Mouse (Mus musculus): Measurements from ENCODE around the gene Tsnaxip1.
"Not testable (repeated sequence)": the region's sequence is repeated elsewhere in the genome, so short reads cannot be mapped to it uniquely, and the experiment has no call there.

Tsnaxip1 gene

DNA sequence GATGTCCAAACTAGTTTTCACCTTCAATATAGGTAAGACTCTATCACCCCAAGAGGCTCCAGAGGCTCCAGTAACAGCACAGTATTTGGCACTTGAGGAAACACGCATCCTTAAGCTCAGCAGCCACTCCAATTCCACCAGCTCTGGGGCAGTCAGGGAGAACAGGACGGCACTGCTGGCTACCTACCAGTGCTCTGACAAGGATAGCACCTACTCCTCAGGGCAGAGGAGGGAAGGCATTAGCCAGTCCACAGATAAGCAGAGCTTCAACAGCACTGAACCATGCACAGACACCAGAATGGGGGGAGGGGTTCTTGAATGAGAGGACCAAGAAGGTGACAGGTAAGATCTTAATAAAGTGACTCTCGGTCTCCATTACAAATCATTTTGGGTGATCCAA lies 7.9 kb upstream of the Tsnaxip1 start:
- DNase-seq (ENCODE audit: low spot score), result no peak

DNA sequence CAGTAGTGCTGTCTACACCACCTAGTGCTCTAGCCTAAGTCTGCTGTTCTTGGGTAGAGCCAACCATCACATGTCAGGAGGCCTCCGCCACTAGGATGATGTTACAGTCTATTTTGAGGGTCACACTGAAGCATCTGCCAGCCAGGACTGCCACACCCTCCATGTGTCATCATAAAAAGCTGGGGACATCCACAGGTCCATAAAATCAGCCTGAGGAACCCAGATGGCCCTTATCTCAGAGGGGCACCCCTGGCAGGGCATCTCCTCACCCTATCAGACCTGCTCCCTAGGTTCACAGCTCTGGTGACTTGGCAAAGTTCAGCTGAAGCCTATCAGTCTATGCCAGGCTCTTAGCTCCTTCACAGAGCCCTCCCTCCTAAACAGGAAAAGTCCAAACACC lies 6.6 kb upstream of the Tsnaxip1 start:
- no peak for DNase-seq (ENCODE audit: low spot score)

DNA sequence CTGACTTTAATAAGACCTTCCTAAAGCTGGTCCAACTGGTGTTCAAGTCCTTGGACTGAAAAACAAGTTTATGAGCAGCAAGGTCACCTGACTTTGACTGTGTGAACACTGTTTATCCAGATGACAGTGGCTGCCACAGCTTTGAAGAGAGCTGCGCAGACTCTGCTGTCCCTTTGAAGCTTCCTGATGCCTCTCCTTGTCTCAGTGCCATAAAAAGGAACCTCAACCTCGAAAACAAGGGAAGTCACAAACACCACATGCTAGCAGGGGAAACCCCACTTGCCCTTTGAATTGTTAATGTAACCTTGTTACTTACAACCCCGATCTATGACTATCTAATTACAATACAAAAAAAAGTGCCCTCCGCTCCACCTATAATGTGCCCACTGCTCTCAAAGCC lies 2.0 kb upstream of the Tsnaxip1 start:
- DNase-seq (ENCODE audit: low spot score), result no peak

DNA sequence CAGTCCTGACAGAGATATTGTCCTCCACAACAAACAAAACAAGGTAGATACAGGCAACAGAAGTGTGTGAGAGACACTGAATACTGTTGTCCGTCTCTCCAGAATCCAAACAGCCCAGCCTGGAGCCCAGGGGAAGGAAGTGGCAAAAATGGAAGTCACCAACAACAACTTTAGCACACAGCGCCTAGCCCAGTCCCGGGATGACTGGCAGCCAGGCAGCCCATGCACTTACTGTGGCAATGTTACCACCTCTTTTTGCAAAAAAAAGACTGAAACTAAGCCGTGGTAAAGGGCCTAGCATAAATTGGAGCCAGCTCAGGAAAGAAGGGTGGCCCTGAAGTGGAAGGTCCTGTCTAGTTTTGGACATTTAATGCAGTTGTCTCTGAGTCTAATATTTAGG lies 1.2 kb upstream of the Tsnaxip1 start:
- no peak for DNase-seq (ENCODE audit: low spot score)

DNA sequence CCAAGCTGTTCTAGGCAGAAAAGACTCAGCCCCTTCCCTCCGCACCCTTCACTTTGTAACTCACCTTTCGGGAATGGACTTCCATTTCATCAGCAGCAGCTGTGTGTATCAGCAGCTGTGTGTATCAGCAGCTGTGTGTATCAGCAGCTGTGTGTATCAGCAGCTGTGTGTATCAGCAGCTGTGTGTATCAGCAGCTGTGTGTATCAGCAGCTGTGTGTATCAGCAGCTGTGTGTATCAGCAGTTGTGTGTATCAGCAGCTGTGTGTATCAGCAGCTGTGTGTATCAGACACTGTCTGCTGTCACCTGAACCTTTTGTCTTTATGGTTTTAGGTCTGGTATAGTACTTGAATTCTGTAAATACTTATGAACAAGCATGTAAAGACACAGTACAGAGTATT lies 6.2 kb downstream of the Tsnaxip1 start:
- DNase-seq (ENCODE audit: low spot score), result not testable (repeated sequence)

GRCm38 (mm10) chr8:105835318-105835717 lies 7.8 kb downstream of the Tsnaxip1 start:
- DNase-seq (ENCODE audit: low spot score), result peak; percentile 42

- DNase-seq (ENCODE audit: low spot score), result no peak
These were observed 9.5 kb downstream of the Tsnaxip1 start for GRCm38 (mm10) chr8:105836991-105837390.

DNA sequence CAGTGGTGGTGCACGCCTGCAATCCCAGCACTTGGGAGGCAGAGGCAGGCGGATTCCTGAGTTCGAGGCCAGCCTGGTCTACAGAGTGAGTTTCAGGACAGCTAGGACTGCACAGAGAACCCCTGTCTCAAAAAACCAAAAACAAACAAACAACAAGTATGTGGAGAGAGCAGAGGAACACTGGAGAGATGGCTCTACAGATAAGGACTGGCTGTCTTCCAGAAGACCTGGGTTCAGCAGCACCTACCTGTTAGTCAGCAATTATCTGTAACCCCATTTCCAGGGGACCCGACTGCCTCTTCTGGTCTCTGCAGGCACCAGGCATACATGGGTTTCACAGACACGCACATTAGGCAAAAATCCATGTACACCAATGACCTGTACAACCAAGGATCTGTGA lies 11.7 kb downstream of the Tsnaxip1 start:
- DNase-seq (ENCODE audit: low spot score), result no peak

DNA sequence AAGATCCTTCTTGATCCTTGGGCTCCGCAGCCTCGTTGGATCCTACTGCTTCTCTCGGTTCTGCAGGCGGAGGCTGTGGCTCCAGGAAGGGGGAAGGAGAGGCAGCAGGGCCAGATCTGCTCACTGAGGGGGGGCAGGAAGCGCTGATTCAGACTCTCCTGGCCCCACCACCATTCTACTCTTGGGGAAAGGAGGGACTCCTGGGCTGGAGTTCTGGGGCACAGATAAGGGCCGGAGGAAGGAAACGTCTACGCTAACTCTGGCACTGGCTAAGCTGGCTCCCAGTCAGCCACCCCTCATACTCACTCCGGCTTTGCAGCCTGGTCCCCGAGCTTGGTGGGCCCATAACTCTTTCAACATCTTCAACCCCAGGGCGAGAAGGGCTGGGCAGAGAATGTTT lies 19.1 kb downstream of the Tsnaxip1 start:
- DNase-seq (ENCODE audit: low spot score), result no peak

DNA sequence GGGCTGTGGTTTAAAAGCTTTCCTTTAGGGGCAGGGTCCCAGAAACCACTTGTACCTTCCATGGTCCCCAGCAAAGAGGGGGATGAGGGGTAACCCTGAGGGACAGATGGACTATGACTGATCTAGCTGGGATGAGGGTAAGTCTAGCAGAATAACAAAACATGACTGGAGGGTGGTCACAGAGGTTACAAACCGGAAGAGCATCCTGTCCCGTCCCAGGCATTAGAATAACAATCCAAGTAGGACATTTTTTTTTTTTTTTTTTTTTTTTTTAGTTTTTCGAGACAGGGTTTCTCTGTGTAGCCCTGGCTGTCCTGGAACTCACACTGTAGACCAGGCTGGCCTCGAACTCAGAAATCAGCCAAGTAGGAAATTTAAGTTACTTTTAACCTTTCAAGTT lies 22.5 kb downstream of the Tsnaxip1 start:
- no peak for DNase-seq (ENCODE audit: low spot score)

GRCm38 (mm10) chr8:105850611-105851010 lies 23.1 kb downstream of the Tsnaxip1 start:
- DNase-seq (ENCODE audit: low spot score), result no peak

GRCm38 (mm10) chr8:105851651-105852143 lies 24.2 kb downstream of the Tsnaxip1 start:
- DNase-seq (ENCODE audit: low spot score), result peak; percentile 66

DNA sequence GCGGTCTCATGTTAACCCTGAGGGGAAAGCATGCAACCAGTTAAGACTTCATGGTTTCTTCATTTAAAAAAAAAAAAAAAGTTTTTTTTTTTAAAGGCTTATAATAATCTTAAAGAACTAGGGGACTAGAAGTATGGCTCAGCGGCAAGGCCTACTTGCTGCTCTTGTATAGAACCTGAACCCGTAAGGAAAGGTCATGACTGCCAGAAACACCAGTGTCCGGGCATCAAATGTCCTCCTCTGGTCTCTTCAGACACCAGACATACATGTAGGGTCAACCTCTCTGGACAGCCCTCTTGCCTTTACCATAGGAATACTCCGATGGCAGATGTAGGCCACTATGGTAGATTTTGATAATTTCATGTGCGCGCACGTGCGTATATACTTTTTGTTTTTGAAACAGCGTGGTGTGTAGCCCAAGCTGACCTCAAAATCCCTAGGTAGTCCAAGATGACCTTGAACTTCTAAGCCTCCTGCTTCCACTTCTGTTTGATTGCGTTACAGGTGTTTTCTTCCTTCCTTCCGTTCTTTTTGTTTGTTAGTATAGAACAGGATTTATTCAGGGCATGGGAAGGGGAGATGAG lies 24.7 kb downstream of the Tsnaxip1 start:
- no peak for DNase-seq (ENCODE audit: low spot score)

DNA sequence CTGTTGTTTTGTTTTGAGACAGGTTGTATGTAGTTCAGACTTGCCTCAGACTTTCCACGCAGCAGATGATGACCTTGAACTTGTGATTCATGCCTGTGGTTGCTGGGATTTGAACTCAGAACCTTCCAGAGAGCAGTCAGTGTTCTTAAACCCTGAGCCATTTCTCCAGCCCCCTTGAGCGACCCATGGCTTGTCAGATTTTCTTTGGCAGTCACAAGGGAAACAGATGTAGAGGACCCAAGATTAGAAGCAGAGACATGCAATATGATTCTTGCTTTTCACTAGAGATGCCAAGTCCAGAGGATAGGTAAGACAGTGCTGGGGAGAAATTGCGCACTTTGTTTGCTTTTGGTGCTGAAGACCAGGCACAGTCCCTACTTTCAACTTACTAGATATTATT lies 25.6 kb downstream of the Tsnaxip1 start, which contains the start of gene Cenpt:
Gene Cenpt (minus strand): TSS at position 101 of the 400 bp plus-strand sequence.
- no peak for DNase-seq (ENCODE audit: low spot score)

GRCm38 (mm10) chr8:105854303-105854702 lies 26.8 kb downstream of the Tsnaxip1 start:
- no peak for DNase-seq (ENCODE audit: low spot score)

GRCm38 (mm10) chr8:105854715-105855216 lies 27.2 kb downstream of the Tsnaxip1 start, which contains the start of gene Thap11:
Thap11 (plus strand) TSS chr8:105855132.
- peak; percentile 81 for DNase-seq (ENCODE audit: low spot score)

DNA sequence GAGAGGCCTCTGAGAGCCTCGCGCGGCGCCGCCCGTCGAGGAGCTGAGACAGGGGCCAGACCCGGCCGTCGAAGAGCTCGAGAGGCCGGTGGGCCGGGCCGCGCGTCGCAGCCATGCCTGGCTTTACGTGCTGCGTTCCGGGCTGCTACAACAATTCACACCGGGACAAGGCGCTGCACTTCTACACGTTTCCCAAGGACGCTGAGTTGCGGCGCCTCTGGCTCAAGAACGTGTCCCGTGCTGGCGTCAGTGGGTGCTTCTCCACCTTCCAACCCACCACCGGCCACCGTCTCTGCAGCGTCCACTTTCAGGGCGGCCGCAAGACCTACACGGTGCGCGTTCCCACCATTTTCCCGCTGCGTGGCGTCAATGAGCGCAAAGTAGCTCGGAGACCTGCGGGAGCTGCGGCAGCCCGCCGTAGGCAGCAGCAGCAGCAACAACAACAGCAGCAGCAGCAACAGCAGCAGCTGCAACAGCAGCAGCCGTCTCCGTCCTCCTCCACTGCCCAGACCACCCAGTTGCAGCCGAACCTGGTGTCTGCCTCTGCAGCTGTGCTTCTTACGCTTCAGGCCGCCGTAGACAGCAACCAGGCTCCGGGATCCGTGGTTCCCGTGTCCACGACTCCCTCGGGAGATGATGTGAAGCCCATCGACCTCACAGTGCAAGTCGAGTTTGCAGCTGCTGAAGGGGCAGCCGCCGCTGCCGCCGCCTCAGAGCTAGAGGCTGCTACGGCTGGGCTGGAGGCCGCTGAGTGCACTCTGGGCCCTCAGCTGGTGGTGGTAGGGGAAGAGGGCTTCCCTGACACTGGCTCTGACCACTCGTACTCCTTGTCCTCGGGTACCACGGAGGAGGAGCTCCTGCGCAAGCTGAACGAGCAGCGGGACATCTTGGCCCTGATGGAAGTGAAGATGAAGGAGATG lies 28.0 kb downstream of the Tsnaxip1 start:
- peak; percentile 21 for DNase-seq (ENCODE audit: low spot score)

- no peak for DNase-seq (ENCODE audit: low spot score)
These were observed 28.8 kb downstream of the Tsnaxip1 start for GRCm38 (mm10) chr8:105856168-105856835.

GRCm38 (mm10) chr8:105858495-105858894 lies 31.0 kb downstream of the Tsnaxip1 start:
- DNase-seq (ENCODE audit: low spot score), result no peak

DNA sequence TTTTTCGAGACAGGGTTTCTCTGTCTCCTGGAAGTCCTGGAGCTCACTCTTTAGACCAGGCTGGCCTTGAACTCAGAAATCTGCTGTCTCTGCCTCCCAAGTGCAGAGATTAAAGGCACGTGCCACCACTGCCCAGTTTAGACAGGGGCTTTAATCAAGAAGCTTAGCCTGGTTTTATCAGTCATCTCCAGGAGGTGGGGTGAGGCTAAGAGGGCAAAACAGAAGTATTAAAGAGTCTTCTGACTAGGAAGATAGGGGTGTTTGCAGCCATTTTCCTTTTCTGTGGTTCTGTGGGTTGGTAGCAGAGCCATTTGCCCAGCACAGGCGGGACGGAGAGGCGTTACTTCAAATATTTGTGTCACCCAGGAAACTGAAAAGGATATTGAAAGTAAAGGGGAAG lies 31.8 kb downstream of the Tsnaxip1 start:
- no peak for DNase-seq (ENCODE audit: low spot score)

- DNase-seq (ENCODE audit: low spot score), result peak; percentile 82
These were observed 32.8 kb downstream of the Tsnaxip1 start, which contains the start of gene Nutf2 for GRCm38 (mm10) chr8:105860143-105860981. Nutf2 (plus strand) TSS chr8:105860580.

All from urinary bladder, postnatal 10 days (tissue).